Mouse (Mus musculus) hindbrain, postnatal 0 days (tissue): ENCODE measurements around the gene Rhox2b. TPM values are rescaled to one million over a fixed set of nuclear protein-coding genes. Genes with fewer than 3 reads are reported as not detected.
"Not testable (repeated sequence)": the region's sequence is repeated elsewhere in the genome, so short reads cannot be mapped to it uniquely, and the experiment has no call there.

Source experiments
- ATAC-seq: fragments of 200-750 bp; cut with Nextera tagmentation; 2 replicates; pipeline ENCODE4 v1.8.0; 2017; ENCODE audit warnings: mild to moderate bottlenecking, moderate TSS enrichment, moderate library complexity
- DNase-seq: peaks from one replicate; pipeline ENCODE4 v3.0.0-alpha.2; 2015; ENCODE audit warnings: low spot score
- H3K27ac ChIP-seq: fragments of 300-500 bp; sonication (generic); 2 replicates; pipeline ENCODE4 v1.5.1; 2014; ENCODE audit warnings: mild to moderate bottlenecking
- H3K27me3 ChIP-seq: fragments of 300-500 bp; sonication (generic); 2 replicates; pipeline ENCODE4 v1.6.1; 2014; ENCODE audit warnings: low read length, mixed read lengths; ENCODE audit not compliant: insufficient read depth
- H3K36me3 ChIP-seq: fragments of 300-500 bp; sonication (generic); 2 replicates; pipeline ENCODE4 v1.6.1; 2014; ENCODE audit warnings: low read length, mixed read lengths; ENCODE audit not compliant: insufficient read depth
- H3K4me1 ChIP-seq: fragments of 300-500 bp; sonication (generic); 2 replicates; pipeline ENCODE4 v1.6.1; 2014; ENCODE audit warnings: antibody characterized with exemption, low read length, mixed read lengths; ENCODE audit not compliant: insufficient read depth
- H3K4me2 ChIP-seq: fragments of 300-500 bp; sonication (generic); 2 replicates; pipeline ENCODE4 v1.6.1; 2014; ENCODE audit warnings: low read depth, mild to moderate bottlenecking, low read length, moderate library complexity, mixed read lengths
- H3K4me3 ChIP-seq: fragments of 300-500 bp; sonication (generic); 2 replicates; pipeline ENCODE4 v1.5.1; 2014; ENCODE audit warnings: low read length
- H3K9ac ChIP-seq: fragments of 300-500 bp; sonication (generic); replicated peaks from 2 replicates; pipeline ENCODE4 v1.6.1; 2014; ENCODE audit warnings: mild to moderate bottlenecking, low read length, moderate library complexity, mixed read lengths
- H3K9me3 ChIP-seq: fragments of 300-500 bp; sonication (generic); 2 replicates; pipeline ENCODE4 v1.6.1; 2016; ENCODE audit warnings: low read length, mixed read lengths
- WGBS: fragments of 180-500 bp; shearing (Covaris S2); extraction: QIAGEN DNeasy Blood & Tissue Kit; methylation state at CpG from one replicate; pipeline ENCODE4 v1.1.7; 2014; 5-methylcytosine and 5-hydroxymethylcytosine counted together
- polyA plus RNA-seq: library from polyadenylated mRNA; unstranded; fragments of >200 nt; fragmentation: Nextera tagmentation; extraction: Ambion mirVana; gene quantifications from 2 replicates; pipeline ENCODE4 v1.2.1, GENCODE M21; 2015
- total RNA-seq: library from RNA; depleted of rRNA; stranded (reverse); fragments of >200 nt; gene quantifications from 2 replicates; pipeline ENCODE4 v1.2.3, GENCODE M21; 2014; rRNA removed

Rhox2b gene
- total RNA-seq (0.47 TPM in 1 of 2 replicates, not detected in the other), polyA plus RNA-seq (not detected in 2 replicates)

DNA sequence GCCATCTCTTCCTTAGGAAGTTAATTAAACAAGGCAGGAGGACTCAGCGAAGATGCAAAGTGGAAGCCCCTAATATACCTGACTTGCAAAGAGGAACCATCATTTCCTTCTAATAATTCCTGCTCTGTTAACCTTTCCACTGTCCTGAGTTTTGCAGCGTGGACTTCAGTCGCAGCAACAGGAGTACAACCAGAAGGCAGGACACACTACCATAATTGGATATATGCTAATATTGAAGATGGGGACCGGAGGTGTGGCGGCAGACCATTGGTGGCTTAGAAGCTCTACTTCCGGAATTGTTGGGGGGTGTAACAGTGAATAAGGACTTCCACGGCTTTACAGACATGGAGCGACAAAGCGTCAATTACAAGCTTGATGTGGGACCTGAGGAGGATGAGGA lies at the start of gene Rhox2b:
Rhox2b (plus strand) TSS at position 301 of the 400 bp plus-strand sequence.
- not testable (repeated sequence) for H3K36me3 ChIP-seq, DNase-seq, H3K4me2 ChIP-seq, ATAC-seq, H3K27me3 ChIP-seq, H3K9me3 ChIP-seq, H3K9ac ChIP-seq, H3K27ac ChIP-seq, H3K4me1 ChIP-seq, H3K4me3 ChIP-seq
- no CpG with 5 or more reads among the region's 9 CpGs for WGBS

DNA sequence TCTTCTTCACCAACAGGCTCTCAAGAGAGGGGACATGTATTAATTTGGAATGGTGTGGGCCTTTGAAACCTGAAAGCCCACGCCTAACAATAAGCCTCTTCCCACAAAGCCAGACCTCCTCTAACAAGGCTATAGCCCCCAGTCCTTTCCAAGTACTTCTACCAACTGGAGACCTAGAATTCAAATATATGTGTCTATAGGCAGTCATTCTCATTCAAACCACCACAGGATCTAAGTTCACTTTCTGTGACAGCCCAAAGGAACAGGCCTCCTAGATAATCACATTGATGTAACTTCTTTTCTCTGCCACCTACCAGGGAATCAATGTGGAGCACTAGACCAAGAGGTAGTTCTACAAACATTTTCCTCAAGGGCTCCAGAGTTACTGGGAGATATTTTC lies 32.1 kb upstream of the Rhox2b start, which contains the start of gene Rhox3a2:
Rhox3a2 (plus strand) TSS at position 301 of the 400 bp plus-strand sequence.
- no CpG with 5 or more reads among the region's 1 CpGs for WGBS
- H3K4me2 ChIP-seq, DNase-seq, H3K27ac ChIP-seq, H3K36me3 ChIP-seq, H3K27me3 ChIP-seq, H3K4me3 ChIP-seq, H3K9ac ChIP-seq, H3K9me3 ChIP-seq, H3K4me1 ChIP-seq, ATAC-seq: not testable (repeated sequence)

DNA sequence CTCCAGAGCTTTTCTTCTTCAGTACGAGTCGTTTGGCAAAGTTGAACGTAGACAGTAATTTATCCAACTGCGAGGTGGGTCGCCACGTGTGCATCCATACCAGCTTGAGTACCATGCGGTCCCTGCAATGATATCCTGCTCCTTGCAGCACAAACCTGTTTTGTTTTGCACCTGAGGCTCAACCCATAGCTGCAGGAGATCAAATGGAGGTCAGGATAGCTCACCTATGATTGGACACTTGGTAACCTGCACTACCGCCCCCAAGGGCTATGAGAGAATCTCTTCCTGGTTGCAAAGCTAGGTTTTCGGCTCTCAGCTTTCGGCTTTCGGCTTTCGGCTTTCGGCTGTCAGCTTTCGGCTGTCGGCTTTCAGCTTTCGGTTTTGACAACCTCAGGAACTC lies 21.3 kb upstream of the Rhox2b start, which contains the start of gene Rhox4a2:
Rhox4a2 (plus strand) TSS at position 301 of the 400 bp plus-strand sequence.
- DNase-seq, H3K9me3 ChIP-seq, H3K27me3 ChIP-seq, H3K27ac ChIP-seq, H3K4me2 ChIP-seq, H3K4me1 ChIP-seq, H3K4me3 ChIP-seq, H3K9ac ChIP-seq, H3K36me3 ChIP-seq, ATAC-seq: not testable (repeated sequence)
- WGBS = 91% methylated on average over 8 of the region's 16 CpGs

DNA sequence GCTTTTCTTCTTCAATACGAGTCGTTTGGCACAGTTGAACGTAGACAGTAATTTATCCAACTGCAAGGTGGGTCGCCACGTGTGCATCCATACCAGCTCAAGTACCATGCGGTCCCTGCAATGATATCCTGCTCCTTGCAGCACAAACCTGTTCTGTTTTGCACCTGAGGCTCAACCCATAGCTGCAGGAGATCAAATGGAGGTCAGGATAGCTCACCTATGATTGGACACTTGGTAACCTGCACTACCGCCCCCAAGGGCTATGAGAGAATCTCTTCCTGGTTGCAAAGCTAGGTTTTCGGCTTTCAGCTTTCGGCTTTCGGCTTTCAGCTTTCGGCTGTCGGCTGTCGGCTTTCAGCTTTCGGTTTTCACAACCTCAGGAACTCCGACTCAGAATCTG lies 20.3 kb downstream of the Rhox2b start, which contains the start of gene Rhox4b:
Rhox4b (plus strand) TSS at position 301 of the 400 bp plus-strand sequence.
- not testable (repeated sequence) for H3K36me3 ChIP-seq, H3K27ac ChIP-seq, H3K4me1 ChIP-seq, H3K4me2 ChIP-seq, DNase-seq, H3K4me3 ChIP-seq, H3K9me3 ChIP-seq, ATAC-seq, H3K9ac ChIP-seq, H3K27me3 ChIP-seq
- 91% methylated on average over 14 of the region's 15 CpGs for WGBS

DNA sequence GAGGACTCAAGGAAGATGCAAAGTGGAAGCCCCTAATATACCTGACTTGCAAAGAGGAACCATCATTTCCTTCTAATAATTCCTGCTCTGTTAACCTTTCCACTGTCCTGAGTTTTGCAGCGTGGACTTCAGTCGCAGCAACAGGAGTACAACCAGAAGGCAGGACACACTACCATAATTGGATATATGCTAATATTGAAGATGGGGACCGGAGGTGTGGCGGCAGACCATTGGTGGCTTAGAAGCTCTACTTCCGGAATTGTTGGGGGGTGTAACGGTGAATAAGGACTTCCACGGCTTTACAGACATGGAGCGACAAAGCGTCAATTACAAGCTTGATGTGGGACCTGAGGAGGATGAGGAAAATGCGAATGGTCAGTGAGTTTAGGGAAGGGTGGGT lies 41.5 kb downstream of the Rhox2b start, which contains the start of gene Rhox2c:
Rhox2c (plus strand) TSS at position 301 of the 400 bp plus-strand sequence.
- DNase-seq, H3K36me3 ChIP-seq, H3K27ac ChIP-seq, ATAC-seq, H3K4me2 ChIP-seq, H3K9ac ChIP-seq, H3K4me3 ChIP-seq, H3K27me3 ChIP-seq, H3K9me3 ChIP-seq, H3K4me1 ChIP-seq: not testable (repeated sequence)
- WGBS = 93% methylated on average over 7 of the region's 10 CpGs

DNA sequence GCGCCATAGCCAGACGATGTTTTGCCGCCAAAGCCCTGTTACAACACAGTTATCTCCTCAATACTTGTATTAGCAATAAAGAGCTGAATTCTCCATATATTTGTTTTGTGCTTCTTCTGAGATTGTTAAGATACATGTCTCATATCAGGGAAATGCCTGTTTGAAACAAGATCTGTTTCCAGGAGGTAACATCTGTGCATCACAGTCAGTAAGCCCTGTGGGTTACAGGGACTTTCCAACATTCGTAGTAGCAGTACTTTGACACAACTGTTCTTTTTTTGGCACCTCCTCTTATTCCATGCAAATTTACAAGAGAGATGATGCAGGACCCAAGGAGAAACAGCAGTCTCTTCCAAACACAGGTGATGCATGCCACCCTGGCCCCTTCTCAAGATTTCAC lies 46.4 kb downstream of the Rhox2b start, which contains the start of gene Rhox3c:
Rhox3c (plus strand) TSS at position 301 of the 400 bp plus-strand sequence.
- WGBS = 88% methylated on average over 3 of the region's 4 CpGs

More for the DNA sequence above, 46.4 kb downstream of the Rhox2b start, which contains the start of gene Rhox3c:
- not testable (repeated sequence) for H3K27me3 ChIP-seq, H3K4me1 ChIP-seq, ATAC-seq, H3K4me3 ChIP-seq, DNase-seq, H3K9me3 ChIP-seq, H3K36me3 ChIP-seq, H3K4me2 ChIP-seq, H3K27ac ChIP-seq, H3K9ac ChIP-seq

Other genes with a start within 250 kb of the Rhox2b start
- gene Akap14, start 243.2 kb upstream of the Rhox2b start, total RNA-seq = not detected in 2 replicates
- gene Akap14, start 243.2 kb upstream of the Rhox2b start, polyA plus RNA-seq = 0.23 and 0.44 TPM in 2 replicates
- gene Ndufa1, start 220.9 kb upstream of the Rhox2b start, total RNA-seq = 126 and 135 TPM in 2 replicates
- gene Ndufa1, start 220.9 kb upstream of the Rhox2b start, polyA plus RNA-seq = 905 and 915 TPM in 2 replicates
- 7.3 and 7.6 TPM in 2 replicates for gene Rnf113a1, start 220.8 kb upstream of the Rhox2b start, total RNA-seq
- 27.3 and 27.9 TPM in 2 replicates for gene Rnf113a1, start 220.8 kb upstream of the Rhox2b start, polyA plus RNA-seq
- gene Gm9, start 201.0 kb upstream of the Rhox2b start, total RNA-seq = not detected in 2 replicates
- not detected in 2 replicates for gene Gm9, start 201.0 kb upstream of the Rhox2b start, polyA plus RNA-seq
- not detected in 2 replicates for gene Rhox1, start 189.8 kb upstream of the Rhox2b start, total RNA-seq
- gene Rhox1, start 189.8 kb upstream of the Rhox2b start, polyA plus RNA-seq = not detected in 2 replicates
- not detected in 2 replicates for gene Rhox2a, start 167.1 kb upstream of the Rhox2b start, total RNA-seq
- gene Rhox2a, start 167.1 kb upstream of the Rhox2b start, polyA plus RNA-seq = not detected in 2 replicates
- gene Rhox3a, start 162.1 kb upstream of the Rhox2b start, total RNA-seq = not detected in 2 replicates
- gene Rhox3a, start 162.1 kb upstream of the Rhox2b start, polyA plus RNA-seq = not detected in 2 replicates
- gene Rhox4a, start 146.7 kb upstream of the Rhox2b start, total RNA-seq = not detected in 2 replicates
- not detected in 2 replicates for gene Rhox4a, start 146.7 kb upstream of the Rhox2b start, polyA plus RNA-seq
- gene Rhox3a2, start 32.0 kb upstream of the Rhox2b start, total RNA-seq = not detected in 2 replicates
- gene Rhox3a2, start 32.0 kb upstream of the Rhox2b start, polyA plus RNA-seq = not detected in 2 replicates
- gene Rhox4a2, start 21.2 kb upstream of the Rhox2b start, total RNA-seq = not detected in 2 replicates
- gene Rhox4a2, start 21.2 kb upstream of the Rhox2b start, polyA plus RNA-seq = not detected in 2 replicates
- not detected in 2 replicates for gene Rhox4b, start 20.4 kb downstream of the Rhox2b start, total RNA-seq
- not detected in 2 replicates for gene Rhox4b, start 20.4 kb downstream of the Rhox2b start, polyA plus RNA-seq
- gene Rhox2c, start 41.6 kb downstream of the Rhox2b start, total RNA-seq = not detected in 2 replicates
- not detected in 2 replicates for gene Rhox2c, start 41.6 kb downstream of the Rhox2b start, polyA plus RNA-seq
- not detected in 2 replicates for gene Rhox3c, start 46.5 kb downstream of the Rhox2b start, total RNA-seq
- gene Rhox3c, start 46.5 kb downstream of the Rhox2b start, polyA plus RNA-seq = not detected in 2 replicates
- not detected in 2 replicates for gene Rhox4c, start 68.3 kb downstream of the Rhox2b start, total RNA-seq
- not detected in 2 replicates for gene Rhox4c, start 68.3 kb downstream of the Rhox2b start, polyA plus RNA-seq
- gene Rhox2d, start 81.4 kb downstream of the Rhox2b start, total RNA-seq = not detected in 2 replicates
- gene Rhox2d, start 81.4 kb downstream of the Rhox2b start, polyA plus RNA-seq = not detected in 2 replicates
- not detected in 2 replicates for gene Rhox4d, start 102.3 kb downstream of the Rhox2b start, total RNA-seq
- gene Rhox4d, start 102.3 kb downstream of the Rhox2b start, polyA plus RNA-seq = not detected in 2 replicates
- gene Rhox2e, start 118.4 kb downstream of the Rhox2b start, total RNA-seq = 0.47 TPM in 1 of 2 replicates, not detected in the other
- not detected in 2 replicates for gene Rhox2e, start 118.4 kb downstream of the Rhox2b start, polyA plus RNA-seq
- gene Rhox3e, start 130.0 kb downstream of the Rhox2b start, total RNA-seq = not detected in 2 replicates
- gene Rhox3e, start 130.0 kb downstream of the Rhox2b start, polyA plus RNA-seq = not detected in 2 replicates
- not detected in 2 replicates for gene Rhox4e, start 145.3 kb downstream of the Rhox2b start, total RNA-seq
- gene Rhox4e, start 145.3 kb downstream of the Rhox2b start, polyA plus RNA-seq = not detected in 2 replicates
- not detected in 2 replicates for gene Rhox2f, start 159.3 kb downstream of the Rhox2b start, total RNA-seq
- not detected in 2 replicates for gene Rhox2f, start 159.3 kb downstream of the Rhox2b start, polyA plus RNA-seq
- gene Rhox3f, start 168.9 kb downstream of the Rhox2b start, total RNA-seq = not detected in 2 replicates
- not detected in 2 replicates for gene Rhox3f, start 168.9 kb downstream of the Rhox2b start, polyA plus RNA-seq
- gene Rhox4f, start 195.6 kb downstream of the Rhox2b start, total RNA-seq = not detected in 2 replicates
- not detected in 2 replicates for gene Rhox4f, start 195.6 kb downstream of the Rhox2b start, polyA plus RNA-seq
- not detected in 2 replicates for gene Rhox3g, start 216.5 kb downstream of the Rhox2b start, total RNA-seq
- not detected in 2 replicates for gene Rhox3g, start 216.5 kb downstream of the Rhox2b start, polyA plus RNA-seq
- gene Rhox2g, start 231.4 kb downstream of the Rhox2b start, total RNA-seq = not detected in 2 replicates
- not detected in 2 replicates for gene Rhox2g, start 231.4 kb downstream of the Rhox2b start, polyA plus RNA-seq
- gene Rhox4g, start 239.3 kb downstream of the Rhox2b start, total RNA-seq = not detected in 2 replicates
- not detected in 2 replicates for gene Rhox4g, start 239.3 kb downstream of the Rhox2b start, polyA plus RNA-seq